Mouse (Mus musculus) lung, postnatal 36 days (tissue): ENCODE results near the gene Npepps.

Experiments
- DNase-seq: peaks from one replicate; pipeline ENCODE4 v3.0.0; 2022; ENCODE audit warnings: mixed read lengths

Gene Npepps

DNA sequence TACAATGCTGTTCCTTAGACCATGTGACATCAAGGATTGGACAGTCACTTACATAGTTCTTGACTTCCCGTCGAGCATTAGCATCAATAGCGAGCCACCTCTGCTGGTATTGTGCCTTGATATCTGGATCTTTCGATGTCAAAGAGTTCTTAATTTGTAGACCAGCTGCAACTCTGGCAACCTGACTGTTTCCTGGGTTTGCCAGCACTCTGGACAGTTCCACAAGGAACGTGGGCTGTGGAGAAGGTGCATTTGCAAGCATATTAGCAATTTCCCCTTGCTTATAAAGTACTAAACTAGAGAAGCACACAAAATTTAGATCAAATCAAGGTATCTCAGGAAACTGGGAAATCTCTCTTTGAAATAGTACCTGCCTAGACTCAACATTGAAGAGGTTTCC lies 95.6 kb downstream of the Npepps start:
- no peak for DNase-seq

DNA sequence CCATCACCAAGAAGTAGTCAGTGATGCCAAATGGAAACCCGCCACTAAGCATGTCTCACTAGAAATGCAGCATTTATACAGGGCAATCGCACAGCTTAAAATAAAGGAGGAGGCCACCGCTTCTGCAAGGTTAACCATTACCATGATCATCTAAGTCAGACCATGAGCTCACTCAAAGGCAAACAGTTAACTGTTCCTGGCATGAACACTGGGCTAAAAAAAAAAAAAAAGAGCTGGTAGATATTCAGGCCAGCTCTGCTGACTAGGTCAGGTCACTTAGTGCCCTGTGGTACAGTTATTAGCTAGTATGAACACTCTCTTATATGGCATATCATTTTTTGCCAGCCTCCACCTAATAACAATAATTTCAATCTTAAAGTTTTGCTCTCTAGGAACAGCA lies 98.0 kb downstream of the Npepps start:
- no peak for DNase-seq

DNA sequence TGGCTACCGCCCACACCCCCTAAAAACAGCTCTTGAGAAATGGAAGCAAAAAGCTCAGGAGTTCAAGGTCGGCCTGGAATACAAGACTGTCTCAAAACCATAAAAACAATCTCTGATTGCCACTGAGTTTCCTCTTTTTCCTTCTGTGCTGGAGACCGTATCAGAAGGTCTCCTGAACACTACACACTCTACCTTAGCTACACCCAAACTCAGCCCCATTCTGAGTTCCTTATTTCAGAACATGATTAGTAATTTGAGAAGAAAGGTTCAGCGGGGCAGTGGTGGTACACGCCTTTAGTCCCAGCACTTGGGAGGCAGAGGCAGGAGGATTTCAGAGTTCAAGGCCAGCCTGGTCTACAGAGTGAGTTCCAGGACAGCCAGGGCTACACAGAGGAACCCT lies 99.4 kb downstream of the Npepps start:
- DNase-seq, result no peak

DNA sequence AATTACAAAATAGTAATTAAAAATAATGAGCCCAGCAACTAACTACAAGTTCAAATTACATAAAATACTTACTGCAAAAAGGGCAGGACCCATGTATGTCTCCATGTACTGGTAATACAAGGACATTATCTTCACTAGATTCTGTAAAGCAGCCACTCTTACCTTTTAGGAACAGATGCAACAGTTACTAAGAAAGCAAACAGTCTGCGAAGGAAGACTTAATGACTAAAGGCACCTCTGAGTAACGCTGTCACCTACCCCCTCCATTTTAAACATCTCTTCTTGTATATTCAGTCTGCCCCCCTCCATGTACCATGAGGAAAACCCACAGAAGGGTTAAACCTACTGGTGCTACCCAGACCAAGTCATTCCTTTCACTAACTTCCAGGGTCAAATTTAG lies 102.2 kb downstream of the Npepps start:
- DNase-seq, result no peak

DNA sequence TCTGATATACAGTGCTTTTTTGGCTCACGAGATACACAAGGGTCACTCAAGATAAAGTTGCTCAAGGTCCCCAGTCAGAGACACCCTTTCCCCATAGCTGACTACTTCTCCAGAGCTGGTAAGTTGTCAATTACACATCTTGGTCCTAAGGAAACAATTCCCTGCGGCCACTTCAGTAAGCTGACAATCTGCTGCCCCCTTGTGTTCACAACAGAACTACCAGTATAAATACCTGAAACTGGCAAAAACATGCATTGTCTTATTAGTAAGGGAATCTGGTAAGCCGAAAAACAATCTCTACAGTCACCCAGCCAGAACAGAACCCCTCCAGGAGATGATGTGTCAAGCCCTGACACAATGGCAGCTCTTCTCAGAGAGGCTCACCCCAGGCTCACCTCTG lies 103.6 kb downstream of the Npepps start:
- peak; percentile 83 for DNase-seq

DNA sequence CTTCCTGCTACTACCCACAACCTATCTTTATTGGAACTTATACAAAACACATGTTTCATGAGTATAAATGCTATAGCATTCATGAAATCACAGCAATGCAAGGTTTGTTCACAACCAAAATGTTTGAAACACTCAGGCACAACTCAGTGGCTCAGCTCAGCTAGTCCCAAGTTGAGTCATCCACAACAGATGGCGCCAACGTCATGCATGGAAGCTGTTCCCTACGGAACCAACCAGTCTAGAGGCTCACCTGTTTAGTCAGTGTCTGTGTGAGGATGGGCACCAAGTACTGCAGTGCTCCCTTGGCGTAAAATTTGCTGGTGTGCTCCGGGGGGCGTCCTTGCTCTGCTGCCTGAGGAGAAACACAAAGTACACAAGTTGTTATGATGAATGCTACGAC lies 104.9 kb downstream of the Npepps start:
- DNase-seq, result no peak

DNA sequence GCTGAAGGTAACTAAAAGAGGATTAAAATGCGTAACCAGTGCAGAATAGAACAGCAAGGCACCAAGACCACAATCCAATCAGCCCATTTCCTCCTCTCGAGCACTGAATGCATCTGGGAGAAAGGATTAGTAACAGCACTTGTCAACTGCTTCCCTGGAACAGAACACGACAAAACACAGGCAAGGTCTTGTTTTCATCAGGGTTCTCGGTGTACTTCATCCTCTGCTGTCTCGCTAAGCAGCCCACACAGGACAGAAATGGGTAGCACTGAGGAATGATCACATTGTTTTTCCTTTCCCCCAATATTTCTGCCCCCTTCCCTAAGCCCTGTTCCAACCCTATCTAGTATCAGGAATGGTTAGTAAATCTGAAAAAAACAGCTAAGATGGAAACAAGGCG lies 120.1 kb downstream of the Npepps start:
- DNase-seq, result no peak

DNA sequence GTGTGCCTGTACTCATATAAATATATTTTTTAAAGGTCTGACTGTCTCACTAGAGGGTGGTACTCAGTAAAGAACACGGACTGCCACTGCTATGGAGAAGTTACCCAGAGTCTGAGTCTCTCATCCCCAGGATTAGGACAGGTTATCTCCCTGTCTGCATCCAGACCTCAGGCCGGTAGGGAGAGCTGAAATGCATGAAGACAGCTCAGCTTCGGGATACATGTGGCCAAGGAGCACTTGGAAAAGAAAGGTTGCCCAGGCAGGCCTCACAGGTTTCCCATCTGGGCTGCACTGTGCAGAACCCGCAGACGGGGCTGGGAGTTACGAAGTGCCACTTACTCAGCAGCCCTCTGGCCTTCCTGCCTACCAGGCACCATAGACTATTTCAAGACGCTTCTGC lies 123.4 kb downstream of the Npepps start:
- DNase-seq, result no peak
